Mouse (Mus musculus) 416B (cell line): ENCODE measurements at regions not wholly inside any gene's neighbourhood (a gene's known extent, or its start where the extent isn't known, plus 50 kb on each side); places are given as distances from the start of the nearest gene placed in this dataset.
A peak's percentile ranks its signal among the peaks of the same experiment; 100 is the strongest.

ENCODE experiments used
- DNase-seq: peaks from one replicate; pipeline ENCODE4 v3.0.0; 2011; ENCODE audit warnings: low read depth

DNA sequence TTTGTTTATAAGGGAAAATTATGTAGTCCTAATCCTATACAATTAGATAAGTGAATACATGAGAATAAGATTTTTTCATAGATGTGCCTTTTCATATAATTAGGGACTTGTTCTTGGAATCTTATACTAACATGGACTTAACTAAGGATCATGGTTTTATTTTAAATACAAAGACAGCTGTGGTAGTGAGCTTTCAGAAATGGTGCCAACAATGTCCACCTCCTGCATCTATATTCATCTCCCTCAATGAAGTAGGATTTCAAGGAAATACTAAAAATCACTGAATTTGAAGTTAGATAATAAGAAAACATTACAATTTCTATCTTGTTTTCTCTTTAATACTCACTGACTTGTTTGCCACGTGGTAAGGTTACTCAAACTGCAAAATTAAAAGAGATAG lies 619.8 kb downstream of the Anxa1 start:
- no peak for DNase-seq

DNA sequence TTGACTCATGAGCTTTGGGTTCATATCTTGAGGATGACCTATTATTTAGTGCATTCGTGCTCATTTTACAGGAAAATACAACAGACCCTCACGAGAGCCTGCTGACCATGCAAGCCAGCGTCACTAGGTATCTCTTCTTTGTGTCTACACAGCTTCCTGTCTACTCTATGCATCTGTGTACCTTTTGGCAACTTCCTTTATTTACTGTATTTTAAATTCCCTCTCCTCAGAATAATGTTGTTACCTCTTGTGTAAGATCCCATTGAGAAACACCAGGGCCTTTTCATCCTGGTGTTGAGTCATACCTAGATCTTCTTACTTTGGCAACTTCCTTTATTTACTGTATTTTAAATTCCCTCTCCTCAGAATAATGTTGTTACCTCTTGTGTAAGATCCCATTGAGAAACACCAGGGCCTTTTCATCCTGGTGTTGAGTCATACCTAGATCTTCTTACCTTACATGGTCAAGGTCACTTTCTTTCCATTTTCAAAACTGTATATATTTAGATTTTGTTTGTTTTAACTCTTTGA lies 639.1 kb upstream of the Rorb start:
- peak; percentile 33 for DNase-seq

DNA sequence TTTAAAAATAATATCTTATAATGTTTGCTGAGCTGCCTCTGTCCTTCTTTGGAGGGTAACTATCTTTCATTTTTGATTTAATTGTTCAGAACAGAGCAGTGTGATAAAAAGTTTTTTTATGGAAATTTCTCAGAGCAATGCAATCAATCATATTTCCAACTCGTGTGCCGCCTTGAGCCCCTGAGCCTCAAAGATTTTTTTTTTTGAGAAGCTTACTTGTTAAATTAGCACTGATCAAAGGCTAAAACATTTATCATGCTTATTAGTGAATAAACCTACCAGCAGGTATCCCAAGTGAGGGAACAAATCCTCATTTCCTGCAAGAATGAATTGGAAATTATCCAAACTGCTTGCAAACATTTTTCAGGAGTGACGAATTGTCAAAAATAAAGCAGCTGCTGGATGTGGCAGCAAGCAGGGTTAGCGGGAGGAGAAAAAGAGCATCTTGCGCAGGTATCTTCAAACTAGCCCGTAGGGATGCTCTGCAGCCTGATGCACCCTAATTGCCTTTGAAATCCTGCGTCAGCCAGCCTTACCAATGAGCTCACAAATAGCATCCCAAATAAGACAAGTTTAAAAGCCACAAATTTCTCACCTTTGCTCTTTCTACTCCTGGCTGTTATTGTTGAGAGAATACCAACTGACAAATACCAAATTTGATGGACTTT lies 637.0 kb upstream of the Rorb start:
- DNase-seq = no peak

DNA sequence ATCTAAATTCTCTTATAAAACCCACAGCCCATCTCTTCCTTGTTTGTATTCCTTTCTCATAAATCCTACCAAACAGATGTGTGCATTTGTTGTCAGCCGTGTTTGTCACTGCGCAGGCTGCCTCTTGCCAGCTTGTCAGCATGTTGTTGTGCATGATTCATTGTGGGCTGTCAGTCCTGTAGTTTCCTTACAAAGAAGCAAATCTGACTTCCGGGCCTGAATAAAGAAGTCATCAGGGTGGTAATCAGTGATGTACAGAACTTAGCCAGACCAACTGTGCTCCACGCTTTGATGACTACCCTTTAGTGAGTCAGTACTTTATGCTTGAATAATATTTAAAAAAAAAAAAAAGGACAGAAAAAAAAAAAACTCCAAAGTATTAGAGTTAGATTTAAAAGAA lies 608.9 kb upstream of the Rorb start:
- DNase-seq = no peak
